Mouse (Mus musculus): ENCODE results near the gene Gm45140. TPM values are rescaled to one million over a fixed set of nuclear protein-coding genes. Genes with fewer than 3 reads are reported as not detected.

Gene Gm45140
- polyA plus RNA-seq, 1 experiment from 2014 or later, result 3.5 TPM

GRCm38 (mm10) chr6:87838551-87839197 is 3.1 kb upstream of the Gm45140 start, which contains the start of gene Isy1:
Isy1 (minus strand) TSS chr6:87838798.
- peak within 1 kb of the TSS; percentile 92 for H3K9ac ChIP-seq (ENCODE audit: low read length)
- no peaks in the 10 kb centered on the region for H3K9me3 ChIP-seq (ENCODE audit: control insufficient read depth, low read length)
- no peaks in the 10 kb centered on the region for H3K27me3 ChIP-seq (ENCODE audit: control insufficient read depth, insufficient read depth, low read depth, low read length)
- peak within 1 kb of the TSS; percentile 92 for H3K27ac ChIP-seq (ENCODE audit: low read length)
- peak; percentile 98 for ATAC-seq (ENCODE audit: low read depth)
- under 1% methylated on average over 46 of the region's 46 CpGs for WGBS
- peak within 1 kb of the TSS; percentile 84 for H3K4me2 ChIP-seq (ENCODE audit: low read depth, low read length)
- H3K36me3 ChIP-seq (ENCODE audit: control insufficient read depth, insufficient read depth, low read length), result peaks cover 19% of the 10 kb centered on the region
- peaks cover 7% of the 10 kb centered on the region; the same call in 1 of the 2 replicates for H3K4me1 ChIP-seq (replicated peaks; ENCODE audit: control insufficient read depth, insufficient read depth, low read length)
- H3K4me3 ChIP-seq (ENCODE audit: low read length), result peak within 1 kb of the TSS; percentile 79

GRCm38 (mm10) chr6:87820366-87820765 is 15.2 kb downstream of the Gm45140 start:
- no peak for ATAC-seq (ENCODE audit: low read depth)
- Histone ChIP-seq H3K27ac (ENCODE audit: low read length) (no peak overlapping the region), H3K9me3 (ENCODE audit: control insufficient read depth, low read length) (no peaks in the 10 kb centered on the region), H3K27me3 (ENCODE audit: control insufficient read depth, insufficient read depth, low read depth, low read length) (no peaks in the 10 kb centered on the region), H3K9ac (ENCODE audit: low read length) (no peak overlapping the region), H3K36me3 (ENCODE audit: control insufficient read depth, insufficient read depth, low read length) (peaks cover 59% of the 10 kb centered on the region), H3K4me1 (replicated peaks; ENCODE audit: control insufficient read depth, insufficient read depth, low read length) (no peaks in the 10 kb centered on the region), H3K4me3 (ENCODE audit: low read length) (no peak overlapping the region), H3K4me2 (ENCODE audit: low read depth, low read length) (no peak overlapping the region)
- 92% methylated on average over 2 of the region's 2 CpGs for WGBS

- 88% methylated on average over 5 of the region's 5 CpGs for WGBS
- H3K36me3 ChIP-seq (ENCODE audit: control insufficient read depth, insufficient read depth, low read length), result peaks cover 27% of the 10 kb centered on the region
These were observed 21.1 kb downstream of the Gm45140 start for GRCm38 (mm10) chr6:87814486-87814885.

GRCm38 (mm10) chr6:87812656-87813055 is 22.9 kb downstream of the Gm45140 start:
- no peak for ATAC-seq (ENCODE audit: low read depth)
- peak overlapping the region; percentile 70 for H3K4me2 ChIP-seq (ENCODE audit: low read depth, low read length)
- H3K4me1 ChIP-seq (replicated peaks; ENCODE audit: control insufficient read depth, insufficient read depth, low read length), result peaks cover 20% of the 10 kb centered on the region
- H3K4me3 ChIP-seq (ENCODE audit: low read length), result peak overlapping the region; percentile 88
- peaks cover 14% of the 10 kb centered on the region; the same call in 1 of the 2 replicates for H3K36me3 ChIP-seq (ENCODE audit: control insufficient read depth, insufficient read depth, low read length)
- H3K9me3 ChIP-seq (ENCODE audit: control insufficient read depth, low read length), result no peaks in the 10 kb centered on the region
- H3K9ac ChIP-seq (ENCODE audit: low read length), result peak overlapping the region; percentile 64
- 81% methylated on average over 1 of the region's 1 CpGs for WGBS
- H3K27me3 ChIP-seq (ENCODE audit: control insufficient read depth, insufficient read depth, low read depth, low read length), result no peaks in the 10 kb centered on the region
- H3K27ac ChIP-seq (ENCODE audit: low read length), result peak overlapping the region; percentile 89; the same call in 1 of the 2 replicates

More at GRCm38 (mm10) chr6:87814486-87814885, 21.1 kb downstream of the Gm45140 start:
- H3K9ac ChIP-seq (ENCODE audit: low read length), result no peak overlapping the region
- no peak for ATAC-seq (ENCODE audit: low read depth)
- H3K27me3 ChIP-seq (ENCODE audit: control insufficient read depth, insufficient read depth, low read depth, low read length), result no peaks in the 10 kb centered on the region
- H3K4me2 ChIP-seq (ENCODE audit: low read depth, low read length), result no peak overlapping the region
- H3K4me1 ChIP-seq (replicated peaks; ENCODE audit: control insufficient read depth, insufficient read depth, low read length), result peaks cover 14% of the 10 kb centered on the region
- no peak overlapping the region for H3K27ac ChIP-seq (ENCODE audit: low read length)
- no peaks in the 10 kb centered on the region for H3K9me3 ChIP-seq (ENCODE audit: control insufficient read depth, low read length)
- no peak overlapping the region for H3K4me3 ChIP-seq (ENCODE audit: low read length)

- H3K4me2 ChIP-seq (ENCODE audit: low read depth, low read length), result peak within 1 kb of the TSS; percentile 70
- peaks cover 10% of the 10 kb centered on the region; the same call in 1 of the 2 replicates for H3K36me3 ChIP-seq (ENCODE audit: control insufficient read depth, insufficient read depth, low read length)
- H3K4me3 ChIP-seq (ENCODE audit: low read length), result peak within 1 kb of the TSS; percentile 88
- peak; percentile 97 for ATAC-seq (ENCODE audit: low read depth)
- peak within 1 kb of the TSS; percentile 90 for H3K9ac ChIP-seq (ENCODE audit: low read length)
- H3K27ac ChIP-seq (ENCODE audit: low read length), result peak within 1 kb of the TSS; percentile 89
- H3K4me1 ChIP-seq (replicated peaks; ENCODE audit: control insufficient read depth, insufficient read depth, low read length), result peaks cover 20% of the 10 kb centered on the region
- H3K27me3 ChIP-seq (ENCODE audit: control insufficient read depth, insufficient read depth, low read depth, low read length), result no peaks in the 10 kb centered on the region
- under 1% methylated on average over 47 of the region's 56 CpGs for WGBS
- H3K9me3 ChIP-seq (ENCODE audit: control insufficient read depth, low read length), result no peaks in the 10 kb centered on the region
These were observed 23.8 kb downstream of the Gm45140 start, which contains the start of gene Rab43 for GRCm38 (mm10) chr6:87811675-87812338. Rab43 (minus strand) TSS chr6:87812164.

- peak overlapping the region; percentile 70 for H3K4me2 ChIP-seq (ENCODE audit: low read depth, low read length)
- no peaks in the 10 kb centered on the region for H3K9me3 ChIP-seq (ENCODE audit: control insufficient read depth, low read length)
- H3K27ac ChIP-seq (ENCODE audit: low read length), result peak overlapping the region; percentile 89
- H3K4me1 ChIP-seq (replicated peaks; ENCODE audit: control insufficient read depth, insufficient read depth, low read length), result peaks cover 20% of the 10 kb centered on the region
- peak overlapping the region; percentile 90 for H3K9ac ChIP-seq (ENCODE audit: low read length)
- no peaks in the 10 kb centered on the region for H3K27me3 ChIP-seq (ENCODE audit: control insufficient read depth, insufficient read depth, low read depth, low read length)
- H3K4me3 ChIP-seq (ENCODE audit: low read length), result peak overlapping the region; percentile 88
- ATAC-seq (ENCODE audit: low read depth), result peak; percentile 24
- peaks cover 10% of the 10 kb centered on the region; the same call in 1 of the 2 replicates for H3K36me3 ChIP-seq (ENCODE audit: control insufficient read depth, insufficient read depth, low read length)
- under 1% methylated on average over 70 of the region's 77 CpGs for WGBS
These were observed 24.6 kb downstream of the Gm45140 start for GRCm38 (mm10) chr6:87810713-87811669.

- no peak for ATAC-seq (ENCODE audit: low read depth)
- Histone ChIP-seq H3K4me2 (ENCODE audit: low read depth, low read length) (peak overlapping the region; percentile 70), H3K36me3 (ENCODE audit: control insufficient read depth, insufficient read depth, low read length) (peaks cover 5% of the 10 kb centered on the region; the same call in 1 of the 2 replicates), H3K27me3 (ENCODE audit: control insufficient read depth, insufficient read depth, low read depth, low read length) (no peaks in the 10 kb centered on the region), H3K9me3 (ENCODE audit: control insufficient read depth, low read length) (no peaks in the 10 kb centered on the region), H3K27ac (ENCODE audit: low read length) (peak overlapping the region; percentile 89), H3K9ac (ENCODE audit: low read length) (peak overlapping the region; percentile 90), H3K4me1 (replicated peaks; ENCODE audit: control insufficient read depth, insufficient read depth, low read length) (peaks cover 20% of the 10 kb centered on the region), H3K4me3 (ENCODE audit: low read length) (peak overlapping the region; percentile 88)
- 29% methylated on average over 6 of the region's 6 CpGs for WGBS
These were observed 25.3 kb downstream of the Gm45140 start for GRCm38 (mm10) chr6:87810311-87810710.

GRCm38 (mm10) chr6:87809651-87810161 is 25.9 kb downstream of the Gm45140 start:
- H3K36me3 ChIP-seq (ENCODE audit: control insufficient read depth, insufficient read depth, low read length), result peaks cover 5% of the 10 kb centered on the region; the same call in 1 of the 2 replicates
- H3K4me1 ChIP-seq (replicated peaks; ENCODE audit: control insufficient read depth, insufficient read depth, low read length), result peaks cover 20% of the 10 kb centered on the region
- H3K9ac ChIP-seq (ENCODE audit: low read length), result no peak overlapping the region
- WGBS, result 83% methylated on average over 6 of the region's 6 CpGs
- H3K27ac ChIP-seq (ENCODE audit: low read length), result no peak overlapping the region
- H3K4me3 ChIP-seq (ENCODE audit: low read length), result peak overlapping the region; percentile 88; the same call in 1 of the 2 replicates
- no peaks in the 10 kb centered on the region for H3K9me3 ChIP-seq (ENCODE audit: control insufficient read depth, low read length)
- no peaks in the 10 kb centered on the region for H3K27me3 ChIP-seq (ENCODE audit: control insufficient read depth, insufficient read depth, low read depth, low read length)
- peak overlapping the region; percentile 70 for H3K4me2 ChIP-seq (ENCODE audit: low read depth, low read length)
- no peak for ATAC-seq (ENCODE audit: low read depth)
